Mouse (Mus musculus) cerebellum, postnatal 36 days (tissue): ENCODE data around the gene Cldn11.

Experiments used
- DNase-seq, 2 experiments: peaks; one replicate each; pipeline ENCODE4 v3.0.0; 2021 to 2022; ENCODE audit warnings: mixed read lengths in 2 of 2

The Cldn11 gene

GRCm38 (mm10) chr3:31161336-31161735 is 11.6 kb downstream of the Cldn11 start:
- DNase-seq, result no peak

- no peak for DNase-seq
Observed at GRCm38 (mm10) chr3:31162860-31163259, 13.1 kb downstream of the Cldn11 start.

GRCm38 (mm10) chr3:31165803-31166202 is 16.1 kb downstream of the Cldn11 start:
- no peak for DNase-seq

GRCm38 (mm10) chr3:31166365-31166871 is 16.7 kb downstream of the Cldn11 start:
- no peak for DNase-seq

GRCm38 (mm10) chr3:31190342-31190741 is 40.6 kb downstream of the Cldn11 start:
- no peak for DNase-seq

GRCm38 (mm10) chr3:31191402-31191801 is 41.7 kb downstream of the Cldn11 start:
- DNase-seq, result no peak

GRCm38 (mm10) chr3:31199162-31199877 is 49.6 kb downstream of the Cldn11 start:
- no peak for DNase-seq

GRCm38 (mm10) chr3:31203947-31204346 is 54.2 kb downstream of the Cldn11 start:
- DNase-seq, result no peak

- DNase-seq, result no peak
Observed at GRCm38 (mm10) chr3:31205167-31205566, 55.4 kb downstream of the Cldn11 start.

GRCm38 (mm10) chr3:31208046-31208445 is 58.3 kb downstream of the Cldn11 start:
- DNase-seq, result no peak

GRCm38 (mm10) chr3:31208458-31208994 is 58.8 kb downstream of the Cldn11 start:
- DNase-seq, result no peak

GRCm38 (mm10) chr3:31209001-31209400 is 59.3 kb downstream of the Cldn11 start:
- no peak for DNase-seq

GRCm38 (mm10) chr3:31212205-31213038 is 62.7 kb downstream of the Cldn11 start:
- DNase-seq, result no peak

- DNase-seq, result peak; percentile 62 to 64
Observed at GRCm38 (mm10) chr3:31213802-31214201, 64.1 kb downstream of the Cldn11 start.
